Mouse (Mus musculus): Measurements from ENCODE around the gene Asxl1.

DNA sequence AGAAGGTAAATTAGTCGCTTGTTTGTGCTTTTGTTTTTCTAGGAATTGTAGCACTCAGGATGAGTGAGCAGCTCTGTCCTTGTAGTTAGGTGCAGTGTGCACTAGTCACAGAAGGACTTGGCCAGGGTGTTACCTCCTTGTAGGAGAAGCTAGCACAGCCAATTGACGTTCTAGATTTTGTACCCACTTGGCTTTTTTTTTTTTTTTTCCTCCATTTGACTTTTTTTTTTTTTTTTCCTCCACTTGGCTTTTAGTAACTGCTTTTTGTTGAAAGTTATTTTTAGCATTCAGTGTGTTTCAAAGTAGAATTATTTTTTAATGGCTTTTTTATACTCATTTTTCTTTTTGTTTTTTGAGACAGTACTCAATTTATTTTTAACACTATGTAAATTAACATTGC, 9.0 kb downstream of the Asxl1 start:
- TF ChIP-seq POLR2A (IDR thresholded peaks at IDR 0.05; ENCODE audit: borderline replicate concordance, low read depth, low read length) (no peak), CTCF (IDR thresholded peaks at IDR 0.05; ENCODE audit: low read depth, low read length) (no peak)

Measured in bone marrow macrophage, adult 2 months (primary cell).